8 mouse cellular contexts compared by ENCODE assay signal in the genomic region with DNA sequence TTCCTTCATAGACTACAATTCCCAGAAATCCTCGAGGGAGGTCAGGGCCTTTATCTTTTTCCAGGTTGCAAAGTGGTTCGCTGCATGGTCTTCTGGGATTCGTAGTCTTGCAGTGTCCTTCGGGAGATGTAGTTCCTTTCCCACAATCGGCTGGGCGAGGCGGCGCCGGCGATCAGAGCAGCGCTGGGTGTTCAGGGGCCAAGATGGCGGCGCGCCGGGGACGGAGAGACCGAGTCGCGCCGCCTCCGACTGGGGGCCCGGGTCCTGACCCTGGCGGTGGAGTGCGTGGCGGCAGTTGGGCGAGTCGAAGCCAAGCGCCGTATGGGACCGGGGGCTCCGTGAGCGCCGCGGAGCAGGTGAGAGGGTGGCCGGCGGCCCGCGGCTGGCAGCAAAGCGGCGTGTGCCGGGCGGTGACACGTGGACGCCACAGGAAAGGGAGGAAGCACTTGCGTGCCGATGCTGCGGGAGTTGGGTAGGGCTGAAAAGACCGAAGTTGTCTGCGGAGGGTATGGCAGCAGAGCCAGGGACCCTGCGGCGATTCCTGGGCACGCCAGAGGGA. TPM values are rescaled to one million over a fixed set of nuclear protein-coding genes. Genes with fewer than 3 reads are reported as not detected.
DNase-seq lines count a peak whose midpoint lies in the region; ATAC-seq lines count a peak whose summit lies in the region.

No protein-coding gene starts in this region.

- intact Hi-C loops in gastrocnemius, postnatal 14 days (cut with DNase I; ENCODE audit: low total_unique reads): no loop called here
- intact Hi-C loops in left cerebral cortex, postnatal 10 days (cut with DNase I): no loop called here

- peak; percentile 98 for ATAC-seq in inflammation-experienced regulatory T-cells, adult 6 months
- ATAC-seq in megakaryocyte-erythroid progenitor cell, adult 5-6 weeks (replicated peaks; ENCODE audit: low FRiP score, low TSS enrichment, poor library complexity, severe bottlenecking): peak; percentile 91

- DNase-seq in adrenal gland, adult (ENCODE audit: inconsistent age in 2 of 2, low spot score in 1 of 2): peak; percentile 94 to 98
- DNase-seq in embryo, embryonic 10.5 days (ENCODE audit: low spot score): peak; percentile 98
- DNase-seq in gastrocnemius, postnatal 14 days: peak; percentile 93
- peak; percentile 95 for DNase-seq in left cerebral cortex, postnatal 10 days (ENCODE audit: extremely low spot score in 1 of 2, low spot score in 2 of 2)
- peak; percentile 91 for DNase-seq in right cerebral cortex, postnatal 25 days
- DNase-seq in urinary bladder, postnatal 4 days (ENCODE audit: low spot score in 2 of 2): peak; percentile 90 to 91

RNA-seq across cellular contexts. Expression of gene Ldb1, which starts 11.5 kb away (rescaled TPM):
- 10 to 100 TPM; 26.2 to 28.5 TPM for total RNA-seq in gastrocnemius, postnatal 14 days (2021)
- polyA plus RNA-seq in inflammation-experienced regulatory T-cells, adult 6 months (2017; shearing (Covaris generic)): 10 to 100 TPM; 28.4 to 51.7 (median 49.6) TPM
- 100 to 1,000 TPM in 1 of 2 experiments, 10 to 100 TPM in 1; 99.7 to 101 TPM for total RNA-seq in left cerebral cortex, postnatal 10 days (2021)
- 370 and 401 TPM in 2 replicates for total RNA-seq in megakaryocyte-erythroid progenitor cell, adult 5-6 weeks (2014; fragmentation: Nextera tagmentation)
- total RNA-seq in megakaryocyte-erythroid progenitor cell, adult 5-6 weeks (2017): 268 and 296 TPM in 2 replicates

RNA-seq across cellular contexts. Expression of gene Pprc1, which starts 11.8 kb away (rescaled TPM):
- 10 to 100 TPM; 11.2 to 11.5 TPM for total RNA-seq in gastrocnemius, postnatal 14 days (2021)
- 10 to 100 TPM; 10.4 to 20.5 (median 20.3) TPM for polyA plus RNA-seq in inflammation-experienced regulatory T-cells, adult 6 months (2017; shearing (Covaris generic))
- total RNA-seq in left cerebral cortex, postnatal 10 days (2021): 10 to 100 TPM; 26.2 to 29.1 TPM
- 139 and 168 TPM in 2 replicates for total RNA-seq in megakaryocyte-erythroid progenitor cell, adult 5-6 weeks (2014; fragmentation: Nextera tagmentation)
- 21.3 and 28.9 TPM in 2 replicates for total RNA-seq in megakaryocyte-erythroid progenitor cell, adult 5-6 weeks (2017)

RNA-seq across cellular contexts. Expression of gene Nolc1, which starts 19.2 kb away (rescaled TPM):
- total RNA-seq in gastrocnemius, postnatal 14 days (2021): 10 to 100 TPM; 17.5 to 25.5 TPM
- 10 to 100 TPM; 53.4 to 77.2 (median 65.0) TPM for polyA plus RNA-seq in inflammation-experienced regulatory T-cells, adult 6 months (2017; shearing (Covaris generic))
- total RNA-seq in left cerebral cortex, postnatal 10 days (2021): 10 to 100 TPM; 34.6 to 37.3 TPM
- 170 and 201 TPM in 2 replicates for total RNA-seq in megakaryocyte-erythroid progenitor cell, adult 5-6 weeks (2014; fragmentation: Nextera tagmentation)
- 271 and 318 TPM in 2 replicates for total RNA-seq in megakaryocyte-erythroid progenitor cell, adult 5-6 weeks (2017)

RNA-seq across cellular contexts. Expression of gene Hps6, which starts 53.2 kb away (rescaled TPM):
- 1 to 10 TPM; 3.1 to 3.8 TPM for total RNA-seq in gastrocnemius, postnatal 14 days (2021)
- polyA plus RNA-seq in inflammation-experienced regulatory T-cells, adult 6 months (2017; shearing (Covaris generic)): 1 to 10 TPM; 1.3 to 3.1 (median 2.6) TPM
- 1 to 10 TPM; 3.3 to 4.7 TPM for total RNA-seq in left cerebral cortex, postnatal 10 days (2021)
- total RNA-seq in megakaryocyte-erythroid progenitor cell, adult 5-6 weeks (2014; fragmentation: Nextera tagmentation): 0.55 and 2.1 TPM in 2 replicates
- total RNA-seq in megakaryocyte-erythroid progenitor cell, adult 5-6 weeks (2017): 2.0 and 3.8 TPM in 2 replicates

RNA-seq across cellular contexts. Expression of gene Armh3, which starts 58.2 kb away (rescaled TPM):
- total RNA-seq in gastrocnemius, postnatal 14 days (2021): 10 to 100 TPM; 10.8 to 10.9 TPM
- polyA plus RNA-seq in inflammation-experienced regulatory T-cells, adult 6 months (2017; shearing (Covaris generic)): 10 to 100 TPM in 1 of 3 experiments, 1 to 10 TPM in 2; 8.0 to 10.9 (median 9.5) TPM
- total RNA-seq in left cerebral cortex, postnatal 10 days (2021): 10 to 100 TPM; 22.9 to 24.6 TPM
- 5.6 and 10.5 TPM in 2 replicates for total RNA-seq in megakaryocyte-erythroid progenitor cell, adult 5-6 weeks (2014; fragmentation: Nextera tagmentation)
- 4.6 and 8.2 TPM in 2 replicates for total RNA-seq in megakaryocyte-erythroid progenitor cell, adult 5-6 weeks (2017)

Comparison
In these comparisons a context has a peak if more than half of its experiments do, and no peak if none do; other contexts are left out.
1. Peak in every context shown above with its lines: DNase-seq and ATAC-seq.
2. RNA of gene Nolc1, which starts 19.2 kb away (total RNA-seq): 170 to 318 TPM in megakaryocyte-erythroid progenitor cell, adult 5-6 weeks; 34.6 to 37.3 TPM in left cerebral cortex, postnatal 10 days and 17.5 to 25.5 TPM in gastrocnemius, postnatal 14 days; every median in the first group is over 4 times any median in the second.